Mouse (Mus musculus) lung, embryonic 16.5 days (tissue): ENCODE measurements around the gene Ldlr. TPM values are rescaled to one million over a fixed set of nuclear protein-coding genes. Genes with fewer than 3 reads are reported as not detected.
A peak's percentile ranks its signal among the peaks of the same experiment; 100 is the strongest.
"Not testable (repeated sequence)": the region's sequence is repeated elsewhere in the genome, so short reads cannot be mapped to it uniquely, and the experiment has no call there.

Experiments
- ATAC-seq: fragments of 200-750 bp; cut with Nextera tagmentation; 2 replicates; pipeline ENCODE4 v1.8.0; 2017; ENCODE audit warnings: low read depth, mild to moderate bottlenecking, moderate library complexity
- H3K27ac ChIP-seq: fragments of 300-500 bp; sonication (generic); 2 replicates; pipeline ENCODE4 v1.5.1; 2014; ENCODE audit warnings: mild to moderate bottlenecking, control low read depth, low read length
- H3K27me3 ChIP-seq: fragments of 300-500 bp; sonication (generic); 2 replicates; pipeline ENCODE4 v1.6.1; 2014; ENCODE audit warnings: low read depth, low read length, mixed read lengths; ENCODE audit not compliant: control insufficient read depth, insufficient read depth
- H3K36me3 ChIP-seq: fragments of 300-500 bp; sonication (generic); 2 replicates; pipeline ENCODE4 v1.6.1; 2014; ENCODE audit warnings: low read length; ENCODE audit not compliant: control insufficient read depth, insufficient read depth
- H3K4me1 ChIP-seq: fragments of 300-500 bp; sonication (generic); replicated peaks from 2 replicates; pipeline ENCODE4 v1.6.1; 2014; ENCODE audit warnings: low read length, mixed read lengths; ENCODE audit not compliant: control insufficient read depth, insufficient read depth
- H3K4me2 ChIP-seq: fragments of 300-500 bp; sonication (generic); 2 replicates; pipeline ENCODE4 v1.6.1; 2014; ENCODE audit warnings: low read depth, low read length, control low read depth
- H3K4me3 ChIP-seq: fragments of 300-500 bp; sonication (generic); 2 replicates; pipeline ENCODE4 v1.5.1; 2014; ENCODE audit warnings: mild to moderate bottlenecking, low read length, control low read depth
- H3K9ac ChIP-seq: fragments of 300-500 bp; sonication (generic); 2 replicates; pipeline ENCODE4 v1.6.1; 2014; ENCODE audit warnings: low read length, control low read depth
- H3K9me3 ChIP-seq: fragments of 300-500 bp; sonication (generic); 2 replicates; pipeline ENCODE4 v1.6.1; 2016; ENCODE audit warnings: low read length; ENCODE audit not compliant: control insufficient read depth
- WGBS: fragments of 180-500 bp; shearing (Covaris S2); extraction: QIAGEN DNeasy Blood & Tissue Kit; methylation state at CpG from one replicate; pipeline ENCODE4 v1.1.7; 2014; 5-methylcytosine and 5-hydroxymethylcytosine counted together
- polyA plus RNA-seq: library from polyadenylated mRNA; unstranded; fragments of >200 nt; fragmentation: Nextera tagmentation; extraction: Ambion mirVana; gene quantifications from 2 replicates; pipeline ENCODE4 v1.2.1, GENCODE M21; 2015

Ldlr gene
- polyA plus RNA-seq, 1 experiment from 2014 or later, result 36.0 TPM

- Histone ChIP-seq H3K36me3 (peaks cover 47% of the 10 kb centered on the region), H3K27me3 (no peaks in the 10 kb centered on the region), H3K4me3 (no peak overlapping the region), H3K4me1 (peaks cover 59% of the 10 kb centered on the region), H3K4me2 (no peak overlapping the region), H3K9me3 (no peaks in the 10 kb centered on the region), H3K9ac (peak overlapping the region; percentile 27), H3K27ac (peak overlapping the region; percentile 25; the same call in 1 of the 2 replicates)
- 64% methylated on average over 9 of the region's 9 CpGs for WGBS
- ATAC-seq, result no peak
Observed at GRCm38 (mm10) chr9:21788234-21788633, 65.0 kb downstream of the Ldlr start.

GRCm38 (mm10) chr9:21791861-21792260 is 68.6 kb downstream of the Ldlr start:
- Histone ChIP-seq H3K9me3 (no peaks in the 10 kb centered on the region), H3K27me3 (no peaks in the 10 kb centered on the region), H3K4me2 (peak overlapping the region; percentile 45), H3K36me3 (peaks cover 56% of the 10 kb centered on the region), H3K27ac (peak overlapping the region; percentile 86), H3K4me3 (peak overlapping the region; percentile 13), H3K9ac (peak overlapping the region; percentile 49; the same call in 1 of the 2 replicates), H3K4me1 (peaks cover 61% of the 10 kb centered on the region)
- peak; percentile 85 for ATAC-seq
- 28% methylated on average over 8 of the region's 8 CpGs for WGBS

GRCm38 (mm10) chr9:21792644-21793043 is 69.4 kb downstream of the Ldlr start:
- H3K9ac ChIP-seq, result 0 out of 2 replicates have a peak overlapping the region, but pooled peaks have one; percentile 29
- no peaks in the 10 kb centered on the region for H3K9me3 ChIP-seq

GRCm38 (mm10) chr9:21793507-21793906 is 70.2 kb downstream of the Ldlr start:
- H3K4me1 ChIP-seq, result peaks cover 54% of the 10 kb centered on the region

More at GRCm38 (mm10) chr9:21792644-21793043, 69.4 kb downstream of the Ldlr start:
- Histone ChIP-seq H3K4me3 (peak overlapping the region; percentile 13), H3K27ac (peak overlapping the region; percentile 86), H3K4me1 (peaks cover 59% of the 10 kb centered on the region), H3K4me2 (peak overlapping the region; percentile 45), H3K27me3 (no peaks in the 10 kb centered on the region), H3K36me3 (peaks cover 53% of the 10 kb centered on the region)
- 26% methylated on average over 8 of the region's 8 CpGs for WGBS
- ATAC-seq, result peak; percentile 31

GRCm38 (mm10) chr9:21794344-21794834 is 71.1 kb downstream of the Ldlr start:
- H3K36me3 ChIP-seq, result peaks cover 46% of the 10 kb centered on the region
- H3K9ac ChIP-seq, result no peak overlapping the region
- no peak for ATAC-seq
- no peak overlapping the region for H3K27ac ChIP-seq
- WGBS, result 94% methylated on average over 18 of the region's 18 CpGs
- H3K4me2 ChIP-seq, result no peak overlapping the region
- H3K4me1 ChIP-seq, result peaks cover 61% of the 10 kb centered on the region
- no peaks in the 10 kb centered on the region for H3K9me3 ChIP-seq
- H3K4me3 ChIP-seq, result no peak overlapping the region
- H3K27me3 ChIP-seq, result no peaks in the 10 kb centered on the region

More at GRCm38 (mm10) chr9:21793507-21793906, 70.2 kb downstream of the Ldlr start:
- H3K27ac ChIP-seq, H3K9me3 ChIP-seq, ATAC-seq, H3K9ac ChIP-seq, H3K27me3 ChIP-seq, H3K4me2 ChIP-seq, H3K4me3 ChIP-seq: not testable (repeated sequence)
- peaks cover 49% of the 10 kb centered on the region for H3K36me3 ChIP-seq
- WGBS, result 94% methylated on average over 6 of the region's 6 CpGs

GRCm38 (mm10) chr9:21794925-21795324 is 71.6 kb downstream of the Ldlr start:
- Histone ChIP-seq H3K27ac (no peak overlapping the region), H3K4me1 (peaks cover 61% of the 10 kb centered on the region), H3K4me3 (no peak overlapping the region), H3K27me3 (no peaks in the 10 kb centered on the region), H3K4me2 (no peak overlapping the region), H3K36me3 (peaks cover 42% of the 10 kb centered on the region), H3K9ac (no peak overlapping the region), H3K9me3 (no peaks in the 10 kb centered on the region)
- WGBS, result 89% methylated on average over 25 of the region's 25 CpGs
- ATAC-seq, result no peak

GRCm38 (mm10) chr9:21795579-21795978 is 72.3 kb downstream of the Ldlr start:
- Histone ChIP-seq H3K9me3 (no peaks in the 10 kb centered on the region), H3K4me2 (peak overlapping the region; percentile 73), H3K4me1 (peaks cover 55% of the 10 kb centered on the region), H3K4me3 (peak overlapping the region; percentile 99), H3K27me3 (no peaks in the 10 kb centered on the region), H3K27ac (no peak overlapping the region; the same call in 1 of the 2 replicates), H3K9ac (peak overlapping the region; percentile 98; the same call in 1 of the 2 replicates), H3K36me3 (peaks cover 36% of the 10 kb centered on the region)
- WGBS, result 72% methylated on average over 5 of the region's 5 CpGs
- ATAC-seq, result no peak

GRCm38 (mm10) chr9:21796259-21796658 is 73.0 kb downstream of the Ldlr start:
- WGBS, result 18% methylated on average over 3 of the region's 3 CpGs
- H3K27ac ChIP-seq, result peak overlapping the region; percentile 99
- peaks cover 51% of the 10 kb centered on the region for H3K4me1 ChIP-seq
- no peaks in the 10 kb centered on the region for H3K9me3 ChIP-seq
- H3K27me3 ChIP-seq, result no peaks in the 10 kb centered on the region
- H3K9ac ChIP-seq, result peak overlapping the region; percentile 98
- peak overlapping the region; percentile 99 for H3K4me3 ChIP-seq
- H3K4me2 ChIP-seq, result peak overlapping the region; percentile 73
- no peak for ATAC-seq
- H3K36me3 ChIP-seq, result peaks cover 36% of the 10 kb centered on the region

- peaks cover 33% of the 10 kb centered on the region for H3K36me3 ChIP-seq
- H3K9me3 ChIP-seq, result no peaks in the 10 kb centered on the region
- H3K27me3 ChIP-seq, result no peaks in the 10 kb centered on the region
- H3K4me2 ChIP-seq, result peak overlapping the region; percentile 73
- ATAC-seq, result no peak
- 43% methylated on average over 3 of the region's 3 CpGs for WGBS
- peak overlapping the region; percentile 99 for H3K4me3 ChIP-seq
- peaks cover 44% of the 10 kb centered on the region for H3K4me1 ChIP-seq
- peak overlapping the region; percentile 98 for H3K9ac ChIP-seq
- peak overlapping the region; percentile 99 for H3K27ac ChIP-seq
Observed at GRCm38 (mm10) chr9:21796919-21797318, 73.6 kb downstream of the Ldlr start.
